ENCODE assay signal across 18 mouse cellular contexts in genomic region chr14:20622412-20622811, GRCm38 (mm10). TPM values are rescaled to one million over a fixed set of nuclear protein-coding genes. Genes with fewer than 3 reads are reported as not detected.
"Had no signal": no experiment of that assay in that cellular context is flagged by ENCODE, and none has a peak within 500 bp of the region (broad histone marks: within the 10 kb centered on the region; RNA-seq: fewer than 3 reads in every experiment).

No protein-coding gene starts in this region.

- H3K27me3 ChIP-seq: midbrain, embryonic 13.5 days; midbrain, embryonic 15.5 days; neural tube, embryonic 12.5 days; stomach, embryonic 15.5 days had no signal

- H3K36me3 ChIP-seq: midbrain, embryonic 15.5 days; neural tube, embryonic 12.5 days; stomach, embryonic 15.5 days had no signal

- H3K9me3 ChIP-seq: midbrain, embryonic 13.5 days; midbrain, embryonic 15.5 days; neural tube, embryonic 12.5 days; stomach, embryonic 15.5 days had no signal

- H3K4me2 ChIP-seq: lung, embryonic 14.5 days; midbrain, embryonic 11.5 days; midbrain, embryonic 13.5 days; midbrain, embryonic 15.5 days; neural tube, embryonic 12.5 days; stomach, embryonic 15.5 days had no signal

- H3K9ac ChIP-seq: lung, embryonic 14.5 days; midbrain, embryonic 13.5 days; midbrain, embryonic 15.5 days; neural tube, embryonic 12.5 days; stomach, embryonic 15.5 days had no signal

- H3K4me1 ChIP-seq: midbrain, embryonic 13.5 days; midbrain, embryonic 15.5 days; neural tube, embryonic 12.5 days; stomach, embryonic 15.5 days had no signal

- ATAC-seq: midbrain, embryonic 13.5 days; midbrain, embryonic 15.5 days had no signal

- DNase-seq: lung, adult 18-20 months; lung, embryonic 14.5 days; lung, postnatal 10 days; lung, postnatal 4 days; right cerebral cortex, postnatal 14 days; thymus, adult 2 months; thymus, postnatal 25 days; thymus, postnatal 4 days had no signal

- H3K27ac ChIP-seq: midbrain, embryonic 13.5 days; midbrain, embryonic 15.5 days; neural tube, embryonic 12.5 days; stomach, embryonic 15.5 days; stomach, postnatal 0 days had no signal

- H3K4me3 ChIP-seq: midbrain, embryonic 13.5 days; midbrain, embryonic 15.5 days; neural tube, embryonic 12.5 days; stomach, embryonic 15.5 days had no signal

RNA-seq across cellular contexts. Expression of gene Myoz1, which starts 33.9 kb away (rescaled TPM):
- total RNA-seq: midbrain, postnatal 0 days; neutrophil, adult 5-6 weeks had no signal
- polyA plus RNA-seq: midbrain, embryonic 13.5 days; spleen, adult 2 months had no signal

RNA-seq across cellular contexts. Expression of gene Synpo2l, which starts 45.7 kb away (rescaled TPM):
- total RNA-seq: monocyte, adult 5-6 weeks; neutrophil, adult 5-6 weeks had no signal
